Mouse (Mus musculus): Measurements from ENCODE around the gene Pde6d.
"Not testable (repeated sequence)": the region's sequence is repeated elsewhere in the genome, so short reads cannot be mapped to it uniquely, and the experiment has no call there.

Pde6d gene

DNA sequence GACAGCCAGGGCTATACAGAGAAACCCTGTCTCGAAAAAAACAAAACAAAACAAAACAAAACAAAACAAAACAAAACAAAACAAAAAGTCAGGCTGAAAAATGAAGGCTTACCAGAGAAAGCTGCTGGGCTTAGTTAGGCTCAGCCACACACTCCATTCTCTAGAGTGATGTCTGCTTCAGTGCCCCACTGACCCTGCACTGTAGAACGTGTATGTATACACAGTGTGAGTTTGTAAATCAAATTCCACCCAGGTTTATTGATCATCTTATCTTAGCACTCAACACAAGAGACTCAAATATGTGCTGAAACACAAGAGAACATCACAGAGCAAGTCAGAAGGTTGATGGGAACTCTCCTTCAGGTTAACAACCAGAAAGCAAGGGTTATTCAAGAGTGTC, 14.0 kb downstream of the Pde6d start:
- DNase-seq, result no peak

DNA sequence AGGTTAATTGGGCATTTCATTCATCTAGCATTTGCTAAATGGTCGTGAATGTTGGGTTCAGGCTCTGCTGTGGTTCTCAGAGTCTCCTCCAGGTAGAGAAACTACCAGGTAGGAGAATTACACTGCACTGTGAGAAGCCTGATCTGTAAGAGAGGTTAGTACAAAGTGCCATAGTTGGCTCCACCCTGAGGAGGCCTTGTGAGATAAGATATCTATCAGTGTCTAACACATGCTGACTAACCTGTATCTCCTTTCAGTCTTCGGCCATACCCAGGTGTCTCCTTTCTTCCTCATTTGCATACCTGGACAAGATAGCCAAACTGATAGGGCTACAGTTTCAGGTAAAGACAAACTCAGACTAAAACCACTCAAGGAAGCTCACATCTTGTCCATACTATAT, 19.8 kb downstream of the Pde6d start:
- DNase-seq, result no peak

DNA sequence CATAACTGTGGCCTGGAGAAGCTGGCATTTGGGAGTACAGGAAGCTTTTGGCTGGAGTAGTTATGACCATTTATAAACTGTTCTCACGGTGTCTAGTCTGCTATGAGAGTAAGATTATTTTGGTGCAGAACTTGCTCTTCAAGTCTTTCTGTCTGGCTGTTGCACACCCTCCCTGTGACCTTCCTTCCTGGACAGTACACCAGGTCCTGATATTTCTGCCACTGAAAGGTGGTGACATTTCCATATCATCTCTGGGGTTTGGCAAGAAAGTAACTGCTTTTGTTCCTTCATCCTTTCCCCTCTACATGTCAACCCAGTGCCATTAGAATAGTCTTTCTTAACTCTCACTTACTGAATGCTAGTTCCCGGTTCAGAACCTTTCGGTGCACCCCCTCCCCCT, 23.2 kb downstream of the Pde6d start:
- DNase-seq, result no peak

DNA sequence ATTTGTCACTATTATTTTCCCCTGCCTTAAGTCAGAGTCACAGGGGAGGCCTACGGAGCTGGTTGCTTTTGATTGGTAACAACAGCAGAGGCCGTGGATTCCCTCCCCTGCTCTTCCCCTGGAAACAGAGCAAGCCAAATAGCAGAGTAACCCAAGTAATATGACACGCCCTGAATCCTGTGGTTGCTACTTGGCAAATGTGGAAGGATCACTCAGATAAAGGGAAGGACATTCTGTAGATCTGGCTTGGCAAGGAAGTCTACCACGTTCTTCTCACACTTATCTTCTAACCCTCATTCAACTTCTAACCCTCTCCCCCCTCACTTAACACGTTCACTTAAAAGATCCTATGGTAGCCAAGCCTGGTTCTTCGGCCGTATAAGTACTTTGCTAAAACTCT, 24.6 kb downstream of the Pde6d start:
- no peak for DNase-seq

DNA sequence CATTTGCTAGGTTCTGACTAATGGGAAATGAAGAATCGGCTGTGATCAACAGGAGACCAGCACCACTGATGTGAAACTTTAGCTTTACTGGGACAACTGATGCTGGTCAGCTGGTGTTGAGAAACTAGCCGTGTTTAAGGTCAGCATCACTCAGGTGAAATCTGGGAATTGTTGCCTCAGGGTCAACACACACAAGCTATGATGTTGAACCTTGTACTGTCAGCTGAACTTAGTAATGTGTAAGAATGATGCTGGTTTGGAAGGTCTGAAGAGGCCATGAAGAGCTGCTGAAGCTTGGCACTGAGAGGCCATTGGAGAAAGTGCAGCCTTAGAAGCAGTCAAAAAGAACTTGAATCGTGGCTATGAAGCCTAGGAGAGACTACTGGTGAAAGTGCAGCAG, 26.8 kb downstream of the Pde6d start:
- no peak for DNase-seq

DNA sequence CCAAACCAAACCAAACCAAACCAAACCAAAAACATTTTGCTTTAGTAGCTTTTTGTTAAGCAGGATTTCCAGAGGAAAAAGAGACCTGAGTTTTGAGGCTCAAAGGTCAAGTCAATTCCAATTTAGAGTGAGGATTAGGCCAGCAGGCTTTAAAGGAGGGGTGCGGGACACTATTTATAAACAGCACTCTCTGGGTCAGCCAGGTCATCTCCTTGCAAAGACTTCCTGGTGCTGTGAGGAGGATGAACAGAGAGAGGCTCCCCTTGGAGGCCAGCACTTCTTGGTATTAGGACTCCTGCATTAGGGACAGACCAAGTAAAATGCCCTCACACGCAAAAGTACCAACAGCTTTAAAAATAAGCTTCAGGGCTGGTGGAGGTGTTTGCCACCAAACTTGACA, 30.6 kb downstream of the Pde6d start:
- no peak for DNase-seq

DNA sequence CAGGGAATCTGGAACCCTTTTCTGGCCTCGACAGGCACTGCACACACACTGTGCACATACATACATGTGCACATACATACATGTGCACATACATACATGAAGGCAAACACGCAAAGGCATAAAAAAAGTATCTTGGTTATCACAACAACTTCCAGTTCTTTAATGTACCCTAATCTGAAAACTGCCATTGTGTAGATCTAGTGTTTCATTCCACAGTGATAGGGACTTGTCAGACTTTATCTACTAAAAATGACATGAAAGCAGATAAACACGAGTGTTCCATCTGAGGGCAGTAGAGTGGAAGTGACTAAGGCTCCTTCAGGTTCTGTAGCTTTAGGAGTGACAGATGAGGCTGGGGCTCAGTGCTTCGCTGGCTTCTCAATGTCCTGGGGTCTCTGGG, 31.1 kb downstream of the Pde6d start:
- DNase-seq, result no peak

DNA sequence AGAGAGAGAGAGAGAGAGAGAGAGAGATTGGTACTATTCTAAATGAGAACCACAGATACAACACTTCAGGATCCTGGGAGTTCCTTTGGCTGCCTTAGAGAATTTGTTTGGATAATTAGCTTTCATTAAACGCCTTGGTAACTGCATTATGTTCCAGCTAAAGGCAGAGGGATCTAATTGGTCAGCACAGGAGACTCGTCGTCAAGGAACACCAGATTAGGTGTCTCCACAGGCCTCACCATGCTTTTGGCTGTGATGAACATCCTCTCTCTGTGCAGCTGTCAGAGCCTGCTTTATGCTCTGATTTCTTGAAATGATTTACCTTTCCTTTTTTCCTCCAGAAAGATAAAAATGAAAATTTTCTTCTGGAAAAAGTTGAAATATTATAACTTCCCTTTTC, 35.6 kb downstream of the Pde6d start:
- DNase-seq, result no peak

DNA sequence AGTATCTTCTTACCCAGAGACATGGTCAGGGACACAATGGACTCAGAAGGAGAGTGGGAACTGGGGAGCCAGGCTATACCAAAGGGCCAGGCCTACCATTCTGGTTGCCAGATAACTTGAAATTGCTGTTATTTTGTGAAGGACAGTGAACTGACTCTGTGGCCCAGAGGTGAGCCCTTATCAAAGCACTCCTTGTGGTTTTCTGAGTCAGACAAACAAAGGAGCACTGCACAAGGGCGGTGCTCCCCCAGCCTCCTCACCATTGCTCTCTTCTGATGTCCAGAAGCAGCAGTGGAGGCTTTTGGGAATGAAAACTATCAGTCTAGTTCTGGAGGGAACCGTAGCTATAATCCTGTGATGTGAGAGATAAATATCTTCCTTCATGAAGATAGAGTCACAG, 39.8 kb downstream of the Pde6d start:
- no peak for DNase-seq

DNA sequence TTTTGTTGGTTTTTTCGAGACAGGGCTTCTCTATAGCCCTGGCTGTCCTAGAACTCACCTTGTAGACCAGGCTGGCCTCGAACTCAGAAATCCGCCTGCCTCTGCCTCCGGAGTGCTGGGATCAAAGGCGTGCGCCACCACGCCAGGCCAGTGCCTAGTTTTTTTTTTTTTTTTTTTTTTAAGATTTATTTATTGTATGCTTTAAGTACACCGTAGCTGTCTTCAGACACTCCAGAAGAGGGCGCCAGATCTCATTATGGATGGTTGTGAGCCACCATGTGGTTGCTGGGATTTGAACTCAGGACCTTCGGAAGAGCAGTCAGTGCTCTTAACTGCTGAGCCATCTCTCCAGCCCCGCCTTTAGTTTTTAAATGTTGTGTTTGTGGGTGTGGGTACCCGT, 42.8 kb downstream of the Pde6d start:
- not testable (repeated sequence) for DNase-seq

DNA sequence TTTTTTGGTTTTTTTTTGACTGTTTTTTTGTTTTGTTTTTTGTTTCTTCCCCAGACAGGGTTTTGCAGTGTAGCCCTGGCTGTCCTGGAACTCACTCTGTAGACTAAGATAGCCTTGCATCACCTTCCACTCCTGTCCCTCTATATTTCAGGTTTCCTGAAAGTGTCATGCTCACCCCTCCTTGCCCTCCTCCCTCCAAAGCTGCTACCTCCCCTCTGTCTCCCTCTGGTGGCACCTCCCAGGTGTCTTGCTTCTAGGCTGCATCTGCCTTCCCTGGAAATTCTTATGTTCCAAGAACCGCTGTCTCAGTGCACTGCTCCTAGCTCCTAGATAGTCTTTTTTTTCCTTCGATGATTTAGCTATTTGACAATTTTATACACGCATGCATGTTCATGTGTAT, 44.0 kb downstream of the Pde6d start:
- peak; percentile 29 for DNase-seq

DNA sequence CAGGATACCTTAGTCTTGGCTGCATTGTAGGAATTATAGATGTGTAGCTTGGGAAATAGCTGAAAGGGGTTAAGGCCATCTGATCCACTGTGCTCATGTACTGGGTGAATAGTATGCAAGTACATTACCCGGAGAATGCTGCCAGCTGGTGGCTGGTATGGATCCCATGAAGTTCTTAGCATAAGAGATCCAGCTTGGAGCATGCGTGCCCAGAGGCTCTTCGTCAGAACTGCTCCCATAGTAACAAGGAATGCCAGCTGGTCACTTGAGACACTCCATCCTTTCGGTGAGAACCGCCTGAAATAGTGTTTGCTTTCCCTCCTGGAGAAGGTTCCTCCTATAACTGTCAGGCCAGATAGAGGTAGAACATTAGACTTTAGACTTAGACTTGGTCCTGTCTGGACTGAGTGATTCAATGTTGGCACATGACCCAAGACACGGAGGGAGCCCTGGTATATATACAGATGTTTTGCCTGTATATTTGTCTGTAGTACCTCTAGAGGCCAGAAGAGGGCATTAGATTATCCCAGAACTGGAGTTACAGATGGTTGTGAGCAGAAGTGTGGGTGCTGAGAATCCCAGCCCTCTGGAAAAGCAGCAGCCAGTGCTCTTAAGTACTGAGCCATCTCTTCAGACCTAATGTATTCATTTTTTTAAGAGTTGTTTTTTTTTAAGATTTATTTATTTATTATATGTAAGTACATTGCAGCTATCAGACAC, 48.9 kb downstream of the Pde6d start:
- DNase-seq, result peak; percentile 68

DNA sequence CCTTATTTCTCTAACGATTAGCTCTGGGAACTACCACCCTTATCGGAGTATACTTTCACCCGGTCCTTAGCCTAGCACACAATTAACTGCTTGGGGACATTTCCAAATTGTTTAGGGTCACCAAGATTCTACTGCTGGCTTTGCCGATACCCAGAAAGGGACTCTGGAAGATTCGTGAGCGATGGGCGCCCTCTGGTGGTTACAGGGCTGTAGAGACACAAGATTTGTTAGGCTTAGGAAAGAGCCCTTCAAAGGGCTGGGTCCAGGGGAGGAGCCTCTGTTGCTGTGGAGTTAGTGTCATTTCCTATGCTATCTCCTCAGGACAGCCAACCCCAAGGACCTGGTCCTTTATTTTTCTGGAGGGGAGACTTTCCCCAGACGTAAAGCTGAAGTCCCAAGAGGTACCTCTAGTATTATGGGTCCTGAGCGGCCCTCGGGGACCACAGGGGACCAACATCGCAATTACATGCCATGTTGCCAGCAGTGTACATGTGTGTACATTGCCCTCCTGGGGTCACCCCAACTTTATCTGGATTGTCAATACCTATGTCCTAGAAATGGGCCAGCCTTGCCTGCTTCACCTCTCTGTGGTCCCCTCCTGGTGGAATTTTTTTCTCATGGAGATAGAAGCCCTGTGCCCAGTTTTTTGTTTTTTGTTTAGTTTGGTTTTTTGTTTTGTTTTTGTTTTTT, 49.9 kb downstream of the Pde6d start:
- DNase-seq, result peak; percentile 96

DNA sequence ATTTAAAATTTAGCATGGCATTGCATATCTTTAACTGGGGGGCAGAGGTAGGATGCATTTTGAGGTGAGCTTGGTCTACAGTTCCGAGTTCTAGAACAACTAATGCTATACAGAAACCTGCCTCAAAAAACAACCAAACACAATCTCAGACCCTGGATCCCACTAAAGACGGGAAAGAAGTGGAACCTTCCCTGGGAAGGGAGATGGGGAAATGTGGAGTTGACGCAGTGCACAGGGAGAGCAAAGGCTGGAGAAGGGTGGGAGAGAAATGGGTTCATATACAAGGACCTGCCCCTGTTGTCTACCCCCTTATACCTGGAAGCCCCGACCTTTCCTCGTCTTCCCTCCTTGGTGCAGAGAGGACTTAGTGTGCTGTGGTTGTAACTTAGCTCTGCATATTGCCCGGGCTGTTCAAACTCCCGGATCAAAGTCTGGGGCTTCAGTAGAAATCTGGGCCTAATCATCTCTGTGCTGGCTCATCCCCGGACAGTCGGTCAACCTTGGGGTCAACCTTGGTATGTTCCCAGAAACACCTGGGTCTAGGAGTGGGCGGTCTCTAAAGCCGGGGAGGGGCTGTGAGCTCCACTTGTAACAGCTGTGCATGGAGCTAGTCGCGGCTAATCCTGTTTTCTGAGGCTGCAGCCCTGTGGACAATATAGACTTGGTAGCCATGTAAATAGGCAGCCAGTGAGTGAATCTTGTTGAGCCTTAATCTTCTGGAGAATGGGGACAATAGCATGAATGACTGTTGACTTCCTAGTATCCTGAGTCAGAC, 50.7 kb downstream of the Pde6d start:
- DNase-seq, result no peak

DNA sequence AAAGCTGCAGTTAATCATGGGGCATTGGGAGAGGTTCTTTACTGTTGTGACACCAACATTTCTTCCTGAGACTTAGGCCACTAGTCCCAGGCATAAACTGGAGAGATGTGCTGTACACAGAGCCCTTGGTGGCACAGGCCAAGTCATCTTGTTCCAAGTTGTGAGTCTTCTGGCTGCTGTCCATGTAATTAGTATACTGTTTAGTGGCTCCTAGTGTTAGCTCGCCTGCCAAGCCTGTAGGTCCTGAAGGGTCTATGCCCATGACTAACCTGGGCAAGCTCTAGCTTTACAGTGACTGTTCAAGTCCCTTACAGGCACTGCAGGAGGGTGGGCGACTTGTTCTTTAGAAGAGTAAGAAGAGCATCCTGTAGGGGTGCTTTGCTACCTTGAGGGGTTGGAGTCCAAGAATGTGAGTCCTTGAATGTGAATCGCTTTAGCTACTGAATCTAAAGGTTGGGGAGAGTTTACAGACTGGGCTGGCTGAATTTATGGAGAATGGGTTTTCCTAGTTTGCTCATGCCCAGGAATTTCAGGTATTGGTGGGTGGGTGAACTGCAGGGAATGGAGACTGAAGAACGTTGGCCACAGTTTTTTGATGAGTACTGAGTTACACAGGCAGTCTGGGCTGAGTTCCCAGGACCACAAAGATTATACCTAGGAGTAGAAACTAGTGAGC, 51.4 kb downstream of the Pde6d start:
- DNase-seq, result no peak

DNA sequence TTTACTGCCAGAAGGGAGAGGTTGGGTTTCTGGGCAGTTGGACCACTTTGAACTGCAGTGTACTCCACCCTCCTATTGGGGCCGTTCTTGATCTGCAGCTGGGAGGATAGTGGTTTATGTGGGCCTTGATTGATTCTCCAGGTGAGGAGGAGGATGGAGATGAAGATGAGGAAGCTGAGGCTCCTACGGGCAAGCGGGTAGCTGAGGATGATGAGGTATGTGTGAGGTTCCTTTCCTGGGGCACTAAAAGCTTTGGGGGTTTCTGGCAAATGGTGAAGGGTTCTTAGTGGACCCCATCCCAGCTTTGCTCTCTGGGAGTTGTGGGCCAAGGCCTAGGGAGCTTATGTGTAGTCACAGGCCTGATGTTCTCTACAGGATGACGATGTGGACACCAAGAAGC, 52.8 kb downstream of the Pde6d start:
- DNase-seq, result no peak

DNA sequence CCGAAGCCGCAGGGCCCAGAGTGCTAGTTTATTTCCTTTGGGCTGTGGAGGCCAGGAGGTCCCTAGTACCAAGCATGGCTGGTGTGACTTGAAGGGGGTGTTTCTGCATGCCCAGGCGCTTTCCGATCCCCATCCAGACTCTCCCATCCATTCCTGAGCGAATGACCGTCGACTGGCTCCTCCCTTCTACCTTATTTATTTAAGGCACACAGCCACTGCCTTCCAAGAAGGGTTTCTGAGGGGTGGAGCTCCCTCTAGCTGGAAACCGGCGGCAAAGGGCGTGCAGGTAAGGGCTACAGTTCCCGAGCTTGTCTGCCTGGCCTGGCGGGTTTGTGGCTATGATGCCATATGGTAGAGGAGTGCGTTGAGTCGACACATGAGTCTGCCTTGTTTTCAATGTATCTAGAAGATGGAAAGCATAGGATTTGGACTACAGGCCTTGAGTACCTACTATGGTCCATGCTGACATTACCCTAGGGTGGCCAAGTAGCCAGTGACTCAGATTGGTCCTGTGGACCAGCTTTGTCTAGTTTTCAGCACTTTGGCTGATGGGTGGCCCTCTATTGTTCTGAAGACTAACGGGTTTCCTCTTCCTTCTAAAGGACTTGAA, 53.8 kb downstream of the Pde6d start:
- peak; percentile 40 for DNase-seq

DNA sequence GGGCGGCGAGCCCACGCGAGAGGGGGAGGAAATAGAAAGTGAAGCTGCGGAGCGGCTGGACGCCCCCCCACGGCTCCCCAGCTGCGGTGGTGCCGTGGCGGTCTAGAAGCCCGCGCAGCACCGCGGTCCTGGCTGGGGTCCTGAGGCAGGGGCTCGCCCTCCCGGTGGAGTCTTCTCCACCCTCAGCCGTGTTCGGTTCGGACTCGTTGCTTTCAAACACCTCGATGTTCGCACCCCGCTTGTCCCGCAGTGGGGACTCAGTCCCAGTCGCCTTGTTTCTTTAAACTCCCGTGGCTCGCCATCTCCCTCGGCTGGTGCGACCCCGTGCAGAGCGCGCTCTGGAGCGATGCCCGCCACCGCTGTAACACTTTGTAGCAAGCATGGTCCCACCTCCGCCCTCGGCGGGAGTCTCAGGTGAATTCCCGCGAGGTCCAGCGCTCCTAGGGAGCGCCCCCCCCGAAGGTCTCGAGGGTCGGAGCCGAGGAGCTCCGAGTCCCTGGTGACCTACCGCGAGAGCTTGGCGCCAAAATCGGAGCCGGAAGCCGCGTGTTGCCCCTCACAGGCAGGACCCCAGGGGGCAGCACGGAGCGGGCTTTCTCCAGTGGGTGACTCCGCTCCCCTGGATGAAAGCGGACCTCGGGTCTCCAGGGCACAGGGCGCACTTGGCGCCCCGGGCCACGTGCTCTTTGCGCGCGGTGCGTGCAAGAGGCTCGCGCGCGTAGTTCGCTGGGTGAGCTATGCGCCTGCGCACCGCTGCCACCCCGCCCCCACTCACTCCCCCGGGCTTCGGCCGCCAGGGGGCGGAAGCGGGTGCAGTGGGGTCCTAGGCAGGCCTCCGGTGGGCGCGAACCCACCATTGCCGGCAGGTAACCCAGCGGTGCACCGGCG, 54.6 kb downstream of the Pde6d start:
- peak; percentile 93 for DNase-seq

DNA sequence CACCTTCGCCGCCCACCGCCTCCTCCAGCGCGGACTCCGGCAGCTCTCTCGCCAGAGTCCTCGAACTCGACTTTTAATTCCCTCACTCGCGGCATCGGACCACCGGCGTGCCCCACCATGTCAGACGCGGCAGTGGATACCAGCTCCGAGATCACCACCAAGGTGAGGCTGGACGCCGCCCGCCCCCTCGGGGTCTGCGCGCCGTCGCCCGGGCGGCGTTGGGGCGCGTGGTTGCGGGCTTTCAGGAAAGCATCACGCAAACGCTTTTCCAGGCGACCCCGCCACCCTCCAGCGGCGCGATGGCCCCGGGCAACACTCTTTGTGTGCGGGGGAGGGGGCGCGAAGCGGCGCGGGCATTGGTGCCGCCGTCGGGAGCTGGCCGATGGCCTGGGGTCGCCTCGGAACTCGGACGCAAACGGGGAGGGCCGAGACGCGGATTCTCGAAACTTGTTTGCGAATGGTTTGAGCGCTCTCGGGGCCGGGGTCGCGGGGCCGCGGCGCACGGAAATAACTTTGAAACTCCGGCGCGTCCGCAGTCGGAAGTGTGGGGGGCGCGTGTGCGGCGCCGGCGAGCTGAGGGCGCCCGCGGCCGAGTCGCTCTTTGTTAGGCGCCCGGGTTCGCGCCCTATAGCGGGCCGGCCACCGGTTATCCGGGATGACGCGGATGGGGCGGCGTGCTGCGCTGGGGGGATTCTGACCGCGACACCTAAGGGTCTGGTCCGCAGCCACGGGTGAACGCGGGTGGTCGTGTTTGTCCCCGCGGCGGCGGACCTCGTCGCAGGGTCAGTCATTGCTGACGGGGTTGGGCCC, 55.4 kb downstream of the Pde6d start:
- DNase-seq, result peak; percentile 52

DNA sequence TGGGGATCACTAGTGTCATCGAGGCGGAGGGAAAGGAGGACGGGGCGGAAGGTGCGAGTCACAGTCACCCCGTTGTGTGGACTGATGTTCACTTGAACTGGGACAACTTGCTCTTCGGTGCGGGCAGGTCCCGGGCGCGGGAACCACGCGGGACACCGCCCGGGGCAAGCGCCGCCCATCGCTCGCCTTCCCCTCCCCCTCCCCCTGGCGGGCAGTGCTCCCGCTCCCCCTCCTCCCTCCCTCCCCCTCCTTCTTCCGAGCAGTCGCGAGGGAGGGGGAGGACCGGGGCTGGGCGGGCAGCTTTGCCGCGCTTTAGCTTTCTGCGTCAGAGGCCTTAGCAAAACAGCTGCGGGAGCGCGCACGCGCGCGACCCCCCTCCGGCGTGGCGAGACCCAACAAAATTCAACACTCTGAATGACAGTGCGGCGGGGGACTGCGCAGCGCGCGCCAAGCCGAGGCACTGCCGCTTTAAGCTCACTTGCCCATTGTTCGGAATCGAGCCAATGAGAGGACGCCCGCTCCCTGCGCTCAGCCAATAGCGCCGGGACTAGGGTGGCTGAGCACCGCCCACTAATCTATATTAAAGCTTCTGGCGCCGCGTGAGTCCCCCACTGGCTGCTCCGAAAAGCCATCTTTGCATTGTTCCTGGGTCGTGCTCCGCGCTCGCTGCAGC, 56.2 kb downstream of the Pde6d start, which contains the start of gene Ptma:
Gene Ptma (plus strand): TSS at position 611 of the 673 bp plus-strand sequence.
- DNase-seq, result peak; percentile 98

Measured in right cerebral cortex, postnatal 14 days (tissue).